Mouse (Mus musculus): Measurements from ENCODE around the gene Prnd.

Gene Prnd

GRCm38 (mm10) chr2:131941501-131941900, 9.2 kb upstream of the Prnd start:
- no peak for DNase-seq

- no peak for DNase-seq
Observed at GRCm38 (mm10) chr2:131944370-131944769, 6.3 kb upstream of the Prnd start.

DNA sequence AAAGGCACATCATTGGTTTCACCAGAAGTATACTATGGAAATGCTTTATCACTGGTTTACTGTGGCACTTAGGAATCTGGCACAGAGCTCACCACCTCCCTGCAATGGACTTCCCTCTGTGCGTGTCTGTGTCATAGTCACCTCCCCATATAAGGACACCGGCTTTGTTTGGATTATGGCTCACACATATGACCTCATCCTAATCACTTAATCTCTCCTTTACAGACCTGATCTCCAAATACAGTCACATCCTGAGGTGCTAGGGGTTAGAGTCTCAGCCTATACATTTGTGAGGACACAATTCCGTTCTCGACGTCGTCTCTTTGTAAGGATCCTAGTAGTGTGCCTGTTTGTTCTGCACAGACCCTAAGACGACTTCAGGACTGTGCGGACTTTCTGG, 5.4 kb upstream of the Prnd start:
- no peak for DNase-seq

- DNase-seq, result no peak
Observed at GRCm38 (mm10) chr2:131945765-131946164, 4.9 kb upstream of the Prnd start.

DNA sequence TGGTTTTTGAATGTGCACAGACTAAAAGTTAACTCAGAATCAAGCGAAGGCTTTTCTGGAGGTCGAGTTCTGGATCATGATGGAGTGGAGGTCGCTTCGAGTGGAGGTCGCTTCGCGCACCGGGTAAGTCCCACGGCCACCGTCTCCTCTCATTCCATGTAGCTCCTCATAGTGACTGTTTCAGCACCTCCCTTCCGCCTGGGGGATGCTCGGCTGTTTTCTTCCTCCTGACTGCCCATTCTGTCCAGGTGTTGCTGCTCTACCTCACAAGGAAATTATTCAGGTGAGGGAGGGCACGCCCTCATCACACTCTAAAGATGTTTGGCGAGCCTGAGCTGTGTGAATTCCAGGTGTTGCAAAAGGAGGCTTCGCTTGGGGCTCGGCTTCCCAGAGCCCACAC, 4.3 kb upstream of the Prnd start:
- DNase-seq, result no peak

DNA sequence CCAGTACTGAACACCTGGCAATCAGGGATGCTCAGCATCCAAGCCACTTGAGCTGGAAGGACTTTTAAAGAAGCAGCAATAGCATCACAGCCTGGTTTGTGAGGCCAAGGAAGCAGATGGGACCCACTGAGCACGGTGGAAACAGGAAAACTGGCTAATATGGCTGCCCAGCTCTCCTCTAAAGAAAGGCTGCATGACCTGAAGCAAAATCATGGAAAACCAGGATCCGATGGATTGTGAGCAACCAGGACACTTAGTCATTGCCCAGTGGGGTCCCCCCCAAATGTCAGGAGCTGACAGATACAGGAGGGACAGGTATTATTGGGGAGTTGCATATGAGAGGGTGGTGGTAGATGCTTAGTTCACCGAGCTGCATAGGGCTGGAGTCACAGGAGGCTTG, 2.5 kb upstream of the Prnd start:
- no peak for DNase-seq

GRCm38 (mm10) chr2:131948916-131949639, 1.6 kb upstream of the Prnd start:
- no peak for DNase-seq

DNA sequence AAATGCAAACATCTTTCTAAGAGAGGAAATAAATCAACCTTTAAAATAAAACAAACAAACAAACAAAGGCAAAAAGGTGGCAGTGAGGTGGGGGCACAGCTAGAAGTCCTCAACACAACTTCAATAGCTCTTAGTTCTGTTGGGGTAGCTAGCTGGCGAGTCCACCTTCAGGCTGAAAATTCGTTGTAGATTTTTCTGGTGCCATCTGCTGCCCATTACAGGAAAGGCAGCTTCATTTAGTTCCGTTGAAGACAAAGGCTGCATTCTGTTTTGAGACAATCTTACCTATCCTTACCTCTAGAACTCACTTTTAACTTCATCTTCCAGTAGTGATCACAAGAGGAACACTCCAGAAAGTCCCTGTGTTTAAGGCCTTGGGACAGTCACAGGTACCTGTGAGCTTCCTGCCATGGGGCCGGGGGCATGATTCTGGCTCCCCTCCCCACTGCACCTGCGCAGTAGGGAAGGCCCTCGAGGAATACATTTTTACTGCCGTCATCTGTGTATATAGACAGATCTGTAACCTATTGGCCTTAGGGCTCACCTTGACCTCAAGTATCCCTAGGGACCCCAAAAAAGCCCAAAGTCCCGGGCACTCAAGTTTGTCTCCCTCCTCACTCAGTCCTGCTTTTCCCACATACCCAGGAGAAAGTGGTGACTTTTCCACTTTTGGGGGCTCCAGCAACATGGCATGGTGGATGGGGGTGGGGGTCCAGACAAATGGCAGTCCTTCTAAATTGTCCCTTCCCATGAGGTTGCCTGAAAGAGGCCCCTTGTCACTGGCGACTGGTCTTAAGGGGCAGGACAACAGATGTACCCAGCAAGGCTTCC, 679 bp upstream of the Prnd start:
- peak; percentile 63 for DNase-seq

- no peak for DNase-seq
Observed at GRCm38 (mm10) chr2:131952456-131952855, 1.8 kb downstream of the Prnd start.

DNA sequence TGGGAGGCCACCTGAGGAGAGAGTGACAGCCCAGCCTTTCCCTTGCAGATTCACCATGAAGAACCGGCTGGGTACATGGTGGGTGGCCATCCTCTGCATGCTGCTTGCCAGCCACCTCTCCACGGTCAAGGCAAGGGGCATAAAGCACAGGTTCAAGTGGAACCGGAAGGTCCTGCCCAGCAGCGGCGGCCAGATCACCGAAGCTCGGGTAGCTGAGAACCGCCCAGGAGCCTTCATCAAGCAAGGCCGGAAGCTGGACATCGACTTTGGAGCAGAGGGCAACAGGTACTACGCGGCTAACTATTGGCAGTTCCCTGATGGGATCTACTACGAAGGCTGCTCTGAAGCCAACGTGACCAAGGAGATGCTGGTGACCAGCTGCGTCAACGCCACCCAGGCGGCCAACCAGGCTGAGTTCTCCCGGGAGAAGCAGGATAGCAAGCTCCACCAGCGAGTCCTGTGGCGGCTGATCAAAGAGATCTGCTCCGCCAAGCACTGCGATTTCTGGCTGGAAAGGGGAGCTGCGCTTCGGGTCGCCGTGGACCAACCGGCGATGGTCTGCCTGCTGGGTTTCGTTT, 2.4 kb downstream of the Prnd start:
- no peak for DNase-seq

GRCm38 (mm10) chr2:131953711-131954110, 3.0 kb downstream of the Prnd start:
- DNase-seq, result no peak

DNA sequence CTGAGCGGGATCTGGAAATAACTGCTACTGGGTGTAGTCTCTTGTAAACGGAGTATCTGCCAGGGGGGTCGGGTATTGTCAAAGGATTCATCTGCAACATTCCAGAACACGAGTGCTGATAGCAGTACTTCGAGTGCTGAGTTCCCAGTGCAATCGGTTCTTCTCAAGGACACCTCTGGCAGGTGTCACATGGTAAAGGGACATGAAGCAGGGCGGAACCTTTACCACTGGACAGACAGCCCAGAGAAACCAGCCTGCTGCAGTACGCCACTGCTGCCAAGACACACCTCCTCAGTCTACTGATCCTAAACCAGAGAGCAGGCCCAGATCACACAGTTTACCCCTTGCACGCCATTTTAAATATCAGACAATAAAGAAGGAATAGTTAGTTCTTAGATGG, 4.2 kb downstream of the Prnd start:
- no peak for DNase-seq

- DNase-seq, result no peak
Observed at GRCm38 (mm10) chr2:131955264-131955663, 4.6 kb downstream of the Prnd start.

DNA sequence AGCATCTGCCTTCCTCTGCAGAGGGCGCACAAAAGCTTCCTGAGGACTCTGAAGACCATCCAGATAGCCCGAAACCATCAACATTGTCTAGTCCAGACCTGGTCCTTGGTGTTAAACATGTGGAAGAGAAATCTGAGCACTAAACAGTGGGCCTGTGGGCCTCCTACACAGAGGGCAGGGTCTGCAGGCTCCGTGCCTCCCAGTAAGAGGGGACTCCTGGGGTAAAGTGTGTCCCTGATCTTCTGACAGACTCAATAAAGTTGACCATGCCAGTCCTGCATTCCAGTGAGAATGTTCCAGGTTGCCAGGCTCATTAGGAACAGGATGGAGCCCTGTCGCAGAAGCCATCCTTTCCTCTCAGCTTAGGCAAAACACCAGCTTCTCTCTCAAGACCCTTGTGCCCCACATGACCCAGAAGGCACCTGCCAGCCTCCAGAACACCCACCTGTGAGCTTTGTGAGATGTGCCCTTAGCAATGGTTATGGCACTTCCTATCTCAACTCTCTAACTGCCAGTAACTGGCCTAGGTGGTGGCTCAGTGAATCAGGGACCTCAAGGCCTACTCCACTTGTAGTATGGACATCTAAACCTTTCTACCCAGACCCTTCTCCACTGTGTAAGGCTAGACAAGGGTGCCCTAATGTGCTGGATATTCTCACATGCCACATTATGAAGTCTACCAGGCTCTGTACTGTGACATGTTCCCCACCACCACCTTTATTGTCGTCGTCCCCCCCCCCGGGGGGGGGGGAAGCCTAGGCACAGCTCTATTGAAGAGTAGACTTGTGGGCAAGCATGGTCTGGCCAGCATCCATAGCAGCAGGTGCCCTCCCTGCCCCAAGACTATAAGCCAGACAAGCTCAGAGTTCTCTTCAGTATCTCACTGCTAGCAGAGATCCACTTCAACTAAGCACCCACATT, 5.9 kb downstream of the Prnd start:
- DNase-seq, result no peak

- no peak for DNase-seq
Observed at GRCm38 (mm10) chr2:131957731-131958222, 7.1 kb downstream of the Prnd start.

DNA sequence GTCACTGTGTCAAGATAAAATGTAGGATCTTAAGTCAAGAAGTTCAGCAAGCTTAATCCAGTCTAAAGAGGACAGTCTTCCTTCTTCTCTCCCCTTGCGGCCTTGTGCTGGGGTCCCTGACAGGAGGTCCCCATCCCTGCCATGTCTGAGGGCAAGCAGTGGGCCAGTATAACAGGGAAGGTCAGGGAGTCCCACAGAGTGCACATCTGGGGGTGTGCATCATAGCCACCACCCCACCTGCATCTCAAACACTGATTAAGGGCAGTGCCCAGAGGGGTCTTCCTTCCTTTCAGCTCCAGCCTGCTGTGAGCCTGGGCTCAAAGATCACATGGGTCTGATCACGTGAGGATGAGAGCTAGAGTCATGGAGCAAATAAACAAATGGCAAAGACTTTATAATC, 11.0 kb downstream of the Prnd start:
- no peak for DNase-seq

DNA sequence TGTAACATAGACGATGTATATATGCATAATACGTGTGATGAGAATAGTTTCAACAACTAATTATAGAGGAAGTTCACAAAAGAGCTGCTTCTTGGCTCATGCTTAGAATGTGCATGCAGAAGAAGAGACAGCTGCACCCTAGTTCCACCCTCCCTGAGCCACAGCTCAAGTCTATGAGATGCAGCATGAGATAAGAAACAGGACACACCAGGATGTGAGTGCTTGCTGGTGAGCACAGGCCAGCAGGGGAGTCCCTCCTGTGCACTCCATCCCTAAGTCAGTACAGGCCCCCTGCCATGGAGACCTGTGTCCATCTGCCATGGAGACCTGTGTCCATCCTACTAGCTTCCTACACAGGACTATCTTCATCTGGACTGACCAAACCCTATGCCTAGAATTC, 19.9 kb downstream of the Prnd start:
- no peak for DNase-seq

DNA sequence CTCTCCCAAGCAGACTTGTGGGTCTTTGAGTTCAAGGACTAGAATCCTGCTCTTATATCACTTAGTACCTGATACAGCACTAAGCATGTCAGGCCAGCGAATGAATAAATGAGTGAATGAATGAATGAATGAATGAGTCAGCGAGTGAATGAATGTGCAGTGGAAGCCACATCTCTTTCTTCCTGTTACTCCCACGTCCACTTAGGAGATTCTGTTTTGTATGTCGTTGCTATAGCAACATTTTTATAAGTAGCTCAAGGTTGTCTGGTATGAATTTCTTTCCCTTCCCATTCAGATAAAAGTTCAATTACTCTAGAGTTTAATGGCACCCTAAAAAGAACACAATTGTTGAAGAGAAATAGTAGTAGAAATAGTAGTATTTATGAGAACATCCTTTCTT, 20.4 kb downstream of the Prnd start:
- no peak for DNase-seq

DNA sequence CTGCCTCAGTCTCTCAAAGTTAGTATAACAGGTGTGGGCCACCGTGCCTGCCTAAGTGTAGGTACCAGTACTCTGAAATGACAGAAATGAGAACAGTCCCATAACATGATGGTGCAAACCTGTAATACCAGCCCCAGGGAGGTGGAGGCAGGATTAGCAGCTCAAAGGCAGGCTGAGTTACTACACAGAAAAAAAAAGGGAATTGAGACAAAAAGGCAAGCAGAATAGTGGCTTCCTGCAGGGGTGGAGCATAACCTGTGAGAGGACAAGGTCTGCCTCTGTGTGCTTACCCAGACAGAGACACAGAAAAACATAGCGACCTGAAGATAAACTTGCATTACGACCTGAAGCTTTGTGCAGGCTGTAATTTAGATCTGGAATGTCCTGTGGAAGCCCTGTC, 26.0 kb downstream of the Prnd start:
- DNase-seq, result no peak

GRCm38 (mm10) chr2:131980866-131981265, 30.2 kb downstream of the Prnd start:
- DNase-seq, result no peak

DNA sequence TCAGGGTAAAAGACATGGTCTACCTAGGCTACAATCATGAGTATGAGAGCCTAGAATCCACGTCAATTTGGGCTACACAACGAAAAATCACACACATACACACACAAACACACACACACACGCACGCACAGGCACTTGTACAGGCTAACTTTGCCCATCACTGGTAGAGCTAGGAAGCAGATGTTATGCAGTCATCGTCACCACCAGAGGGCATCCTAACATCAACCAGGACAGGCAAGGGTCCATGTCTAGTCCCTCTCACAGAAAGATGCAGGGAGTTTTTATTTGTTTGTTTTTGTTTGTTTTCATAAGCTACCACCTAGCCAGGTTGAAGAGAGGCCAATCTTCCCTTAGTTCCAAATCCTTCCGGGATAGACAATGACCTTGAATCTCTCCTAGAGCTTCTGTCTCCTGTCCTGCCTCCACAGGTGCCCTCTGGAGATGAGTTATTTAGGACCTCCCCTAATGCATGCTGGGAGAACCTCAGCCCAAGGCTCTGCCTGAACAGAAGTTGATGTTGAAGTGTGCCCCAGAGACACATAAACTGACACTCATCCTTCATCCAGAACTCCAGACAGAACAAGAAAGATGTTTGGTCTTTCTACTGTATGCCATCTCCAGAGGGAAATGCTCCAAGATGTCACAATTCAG, 32.0 kb downstream of the Prnd start:
- DNase-seq, result peak; percentile 54

GRCm38 (mm10) chr2:131987950-131988349, 37.3 kb downstream of the Prnd start:
- DNase-seq, result no peak
